Mouse (Mus musculus): ENCODE results near the gene Ceacam5. TPM values are rescaled to one million over a fixed set of nuclear protein-coding genes. Genes with fewer than 3 reads are reported as not detected.

The Ceacam5 gene
- total RNA-seq (2023), result not detected

DNA sequence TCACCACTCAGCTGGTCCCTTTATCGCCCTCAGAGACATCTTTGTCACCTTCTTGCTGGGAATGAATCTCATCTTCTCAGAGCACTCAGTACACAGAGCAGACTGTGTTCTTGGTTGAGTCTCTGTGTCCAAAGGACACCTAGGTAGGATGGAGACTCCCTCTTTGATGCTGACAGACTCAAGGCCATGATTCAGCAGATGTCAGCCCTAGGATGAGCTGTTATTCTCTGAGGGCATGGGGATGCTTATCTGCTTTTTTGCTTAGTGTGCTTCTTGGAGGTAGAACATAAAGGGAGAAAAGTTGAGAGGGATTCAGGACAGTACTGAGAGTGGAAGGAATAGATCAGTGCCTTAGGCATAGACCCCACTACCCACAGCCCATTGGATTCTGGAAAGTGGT, at the start of gene Ceacam5:
TSS of gene Ceacam5 (plus strand) at position 301 of the 400 bp plus-strand sequence.

Other genes starting within 250 kb of the Ceacam5 start
- not detected for gene Ceacam14, start 99.4 kb downstream of the Ceacam5 start, total RNA-seq (2023)
- gene Gm5155, start 158.5 kb downstream of the Ceacam5 start, total RNA-seq (2023), result not detected